10 mouse cellular contexts compared by ENCODE assay signal in the genomic region with DNA sequence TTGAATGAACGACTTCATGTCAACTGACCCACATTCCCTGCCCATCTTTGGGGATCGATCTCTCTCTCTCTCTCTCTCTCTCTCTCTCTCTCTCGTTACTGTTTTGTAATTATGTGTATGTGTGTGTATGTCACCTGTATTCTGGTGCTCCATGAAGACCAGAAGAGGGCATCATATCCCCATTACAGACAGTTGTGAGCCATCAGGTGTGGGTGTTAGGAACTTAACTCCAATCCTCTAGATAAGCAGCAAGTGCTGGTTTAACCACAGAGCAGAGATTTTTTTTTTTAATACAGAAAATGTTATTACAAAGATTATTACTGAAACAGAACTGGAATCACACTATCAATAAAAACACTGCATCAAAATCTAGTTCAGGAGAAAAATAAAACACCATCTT. TPM values are rescaled to one million over a fixed set of nuclear protein-coding genes. Genes with fewer than 3 reads are reported as not detected.
A peak's percentile ranks its signal among the peaks of the same experiment; 100 is the strongest.
DNase-seq lines count a peak whose midpoint lies in the region; ATAC-seq lines count a peak whose summit lies in the region.
"Had no signal": no experiment of that assay in that cellular context is flagged by ENCODE, and none has a peak within 500 bp of the region (broad histone marks: within the 10 kb centered on the region; RNA-seq: fewer than 3 reads in every experiment).

No protein-coding gene starts in this region.

- H3K36me3 ChIP-seq in heart, embryonic 14.5 days (ENCODE audit: control insufficient read depth, insufficient read depth, low read length) = 0 out of 2 replicates have a peak, but pooled peaks cover 3% of the 10 kb centered on the region
- H3K36me3 ChIP-seq in embryonic facial prominence, embryonic 10.5 days (replicated peaks) = peaks cover 15% of the 10 kb centered on the region; the same call in 1 of the 2 replicates
- no peaks in the 10 kb centered on the region for H3K36me3 ChIP-seq in hindbrain, embryonic 15.5 days
- H3K36me3 ChIP-seq in midbrain, embryonic 16.5 days (ENCODE audit: control insufficient read depth, insufficient read depth, low read length) = no peaks in the 10 kb centered on the region

- intact Hi-C loops in heart, postnatal 36 days (cut with DNase I) = loop anchor here (1.0 kb wide), 1 partner anchor 83 kb away; no protein-coding TSS in a partner anchor

- H3K27ac ChIP-seq in heart, embryonic 14.5 days (replicated peaks in 1 of 2; ENCODE audit: control insufficient read depth in 1 of 2, insufficient read depth in 1 of 2, low read depth in 2 of 2, low read length in 2 of 2) = no peak overlapping the region
- no peak overlapping the region for H3K27ac ChIP-seq in embryonic facial prominence, embryonic 10.5 days (replicated peaks)
- H3K27ac ChIP-seq in hindbrain, embryonic 15.5 days (replicated peaks) = no peak overlapping the region
- no peak overlapping the region for H3K27ac ChIP-seq in midbrain, embryonic 16.5 days (ENCODE audit: low read length)

- no peak overlapping the region for H3K4me3 ChIP-seq in heart, embryonic 14.5 days (ENCODE audit: control insufficient read depth in 1 of 2, insufficient read depth in 1 of 2, low read depth in 1 of 2, low read length in 2 of 2)
- H3K4me3 ChIP-seq in embryonic facial prominence, embryonic 10.5 days = peak overlapping the region; percentile 96
- no peak overlapping the region for H3K4me3 ChIP-seq in hindbrain, embryonic 15.5 days
- no peak overlapping the region for H3K4me3 ChIP-seq in midbrain, embryonic 16.5 days (ENCODE audit: low read depth, low read length)

- ATAC-seq in heart, embryonic 14.5 days (ENCODE audit: insufficient number of reproducible peaks, insufficient read depth, low FRiP score, low read depth) = no peak
- ATAC-seq in hindbrain, embryonic 15.5 days (ENCODE audit: low FRiP score, low read depth) = no peak
- ATAC-seq in midbrain, embryonic 16.5 days = no peak
- no peak for ATAC-seq in inflammation-experienced regulatory T-cells, adult 6 months

- 90% methylated on average over 3 of the region's 3 CpGs for WGBS in heart, embryonic 14.5 days
- 90% methylated on average over 3 of the region's 3 CpGs for WGBS in embryonic facial prominence, embryonic 10.5 days
- WGBS in hindbrain, embryonic 15.5 days = 86% methylated on average over 3 of the region's 3 CpGs
- 90% methylated on average over 3 of the region's 3 CpGs for WGBS in midbrain, embryonic 16.5 days

- no peak for DNase-seq in heart, postnatal 36 days
- no peak for DNase-seq in embryonic facial prominence, embryonic 10.5 days (ENCODE audit: low spot score)
- DNase-seq in urinary bladder, postnatal 14 days (ENCODE audit: low spot score) = no peak
- no peak for DNase-seq in gastrocnemius, adult 8-10 months (ENCODE audit: low spot score in 2 of 2)
- DNase-seq: kidney, adult 11 months; lung, postnatal 36 days had no signal

- H3K4me1 ChIP-seq in heart, embryonic 14.5 days (ENCODE audit: control insufficient read depth in 2 of 2, insufficient read depth in 2 of 2, low read length in 2 of 2) = peaks cover 0 to 8% of the 10 kb centered on the region in 2 experiments; a peak in 2 of 4 replicates
- peaks cover 24% of the 10 kb centered on the region for H3K4me1 ChIP-seq in embryonic facial prominence, embryonic 10.5 days
- peaks cover 28% of the 10 kb centered on the region for H3K4me1 ChIP-seq in hindbrain, embryonic 15.5 days (replicated peaks)
- H3K4me1 ChIP-seq in midbrain, embryonic 16.5 days (ENCODE audit: control insufficient read depth, insufficient read depth, low read length) = peaks cover 22% of the 10 kb centered on the region

- H3K4me2 ChIP-seq in heart, embryonic 14.5 days (ENCODE audit: low read length) = peak overlapping the region; percentile 80
- H3K4me2 ChIP-seq in hindbrain, embryonic 15.5 days = peak overlapping the region; percentile 79
- H3K4me2 ChIP-seq in midbrain, embryonic 16.5 days (ENCODE audit: low read length) = peak overlapping the region; percentile 5; the same call in 1 of the 2 replicates

- no peaks in the 10 kb centered on the region for H3K27me3 ChIP-seq in heart, embryonic 14.5 days (ENCODE audit: control insufficient read depth, insufficient read depth, low read length)
- H3K27me3 ChIP-seq in embryonic facial prominence, embryonic 10.5 days (replicated peaks; ENCODE audit: low read depth, poor library complexity, severe bottlenecking) = no peaks in the 10 kb centered on the region
- no peaks in the 10 kb centered on the region for H3K27me3 ChIP-seq in hindbrain, embryonic 15.5 days
- no peaks in the 10 kb centered on the region for H3K27me3 ChIP-seq in midbrain, embryonic 16.5 days (ENCODE audit: control insufficient read depth, insufficient read depth, low read depth, low read length)

- no peak overlapping the region for H3K9ac ChIP-seq in heart, embryonic 14.5 days (ENCODE audit: low read length)
- no peak overlapping the region for H3K9ac ChIP-seq in hindbrain, embryonic 15.5 days
- H3K9ac ChIP-seq in midbrain, embryonic 16.5 days (ENCODE audit: low read depth, low read length) = no peak overlapping the region

- no peaks in the 10 kb centered on the region for H3K9me3 ChIP-seq in heart, embryonic 14.5 days (ENCODE audit: control insufficient read depth, low read length)
- no peaks in the 10 kb centered on the region for H3K9me3 ChIP-seq in embryonic facial prominence, embryonic 10.5 days
- H3K9me3 ChIP-seq in hindbrain, embryonic 15.5 days = no peaks in the 10 kb centered on the region
- no peaks in the 10 kb centered on the region for H3K9me3 ChIP-seq in midbrain, embryonic 16.5 days (replicated peaks; ENCODE audit: control insufficient read depth, low read length, poor library complexity, severe bottlenecking)

RNA-seq across cellular contexts. Expression of a gene that starts 1.9 kb away (rescaled TPM):
- polyA plus RNA-seq in heart, embryonic 14.5 days (2014; fragmentation: Nextera tagmentation; extraction: Ambion mirVana) = 64.6 and 65.1 TPM in 2 replicates
- total RNA-seq in heart, postnatal 36 days (2021) = 10 to 100 TPM; 24.8 to 26.8 TPM
- polyA plus RNA-seq in embryonic facial prominence, embryonic 10.5 days (2016; fragmentation: Nextera tagmentation; extraction: Ambion mirVana) = 144 and 160 TPM in 2 replicates
- polyA plus RNA-seq in hindbrain, embryonic 15.5 days (2015; fragmentation: Nextera tagmentation; extraction: Ambion mirVana) = 141 and 145 TPM in 2 replicates
- 144 and 153 TPM in 2 replicates for polyA plus RNA-seq in midbrain, embryonic 16.5 days (2015; fragmentation: Nextera tagmentation; extraction: Ambion mirVana)
- polyA plus RNA-seq in inflammation-experienced regulatory T-cells, adult 6 months (2017; shearing (Covaris generic)) = 100 to 1,000 TPM; 243 to 360 (median 322) TPM
- total RNA-seq in gastrocnemius, adult 8-10 months (2022) = 10 to 100 TPM; 13.2 to 20.5 (median 17.6) TPM

Comparison
In these comparisons a context has a peak if more than half of its experiments do, and no peak if none do; other contexts are left out.
1. H3K4me2 ChIP-seq: peak in every context shown above with its lines; median percentile 80 in heart, embryonic 14.5 days; 79 in hindbrain, embryonic 15.5 days; 5 in midbrain, embryonic 16.5 days.